Comparison of ENCODE assay signal across 27 mouse cellular contexts in the genomic region with DNA sequence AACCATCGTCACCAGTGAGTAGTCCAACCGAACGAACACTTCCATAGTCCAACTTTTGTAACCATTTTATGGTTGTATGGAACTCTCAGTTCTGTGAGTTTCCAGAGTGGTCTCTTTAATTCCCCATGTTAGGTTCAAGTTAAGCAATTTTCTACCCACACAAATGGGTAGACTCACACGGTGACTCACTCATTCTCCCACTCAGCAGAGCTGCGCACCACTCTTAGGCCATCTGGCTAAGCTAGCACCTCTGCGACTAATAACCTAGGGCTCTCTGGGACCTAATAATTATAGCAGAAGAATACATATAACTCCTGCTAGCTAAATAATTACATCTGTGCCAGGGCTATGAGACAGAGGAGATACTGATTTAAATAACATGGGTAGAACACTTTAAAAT. TPM values are rescaled to one million over a fixed set of nuclear protein-coding genes. Genes with fewer than 3 reads are reported as not detected.
DNase-seq lines count a peak whose midpoint lies in the region; ATAC-seq lines count a peak whose summit lies in the region.
"Had no signal": no experiment of that assay in that cellular context is flagged by ENCODE, and none has a peak within 500 bp of the region (broad histone marks: within the 10 kb centered on the region; RNA-seq: fewer than 3 reads in every experiment).

No protein-coding gene starts in this region.

- no peaks in the 10 kb centered on the region for H3K9me3 ChIP-seq in intestine, embryonic 15.5 days
- H3K9me3 ChIP-seq: embryonic facial prominence, embryonic 13.5 days; forebrain, embryonic 13.5 days; heart, embryonic 10.5 days; liver, embryonic 13.5 days; neural tube, embryonic 15.5 days had no signal

- H3K27me3 ChIP-seq in intestine, embryonic 15.5 days (replicated peaks) = no peaks in the 10 kb centered on the region
- H3K27me3 ChIP-seq: embryonic facial prominence, embryonic 13.5 days; forebrain, embryonic 13.5 days; liver, embryonic 13.5 days; neural tube, embryonic 15.5 days; Patski had no signal

- no peak overlapping the region for H3K4me2 ChIP-seq in intestine, embryonic 15.5 days (replicated peaks)
- H3K4me2 ChIP-seq: embryonic facial prominence, embryonic 13.5 days; forebrain, embryonic 13.5 days; hindbrain, embryonic 14.5 days; liver, embryonic 13.5 days; midbrain, embryonic 11.5 days; neural tube, embryonic 15.5 days had no signal

- no peak overlapping the region for H3K4me3 ChIP-seq in intestine, embryonic 15.5 days (replicated peaks)
- H3K4me3 ChIP-seq: embryonic facial prominence, embryonic 13.5 days; forebrain, embryonic 13.5 days; heart, embryonic 10.5 days; liver, embryonic 13.5 days; neural tube, embryonic 15.5 days had no signal

- 97% methylated on average over 6 of the region's 6 CpGs for WGBS in intestine, embryonic 15.5 days

- ATAC-seq in intestine, embryonic 15.5 days = no peak
- no peak for ATAC-seq in erythroblast, adult 5-6 weeks (replicated peaks; ENCODE audit: low FRiP score, poor library complexity, severe bottlenecking)
- ATAC-seq: forebrain, embryonic 13.5 days; inflammation-experienced regulatory T-cells, adult 6 months; Patski had no signal

- no peak overlapping the region for H3K27ac ChIP-seq in intestine, embryonic 15.5 days
- H3K27ac ChIP-seq: embryonic facial prominence, embryonic 13.5 days; forebrain, embryonic 13.5 days; heart, embryonic 10.5 days; hindbrain, embryonic 14.5 days; liver, embryonic 13.5 days; neural tube, embryonic 15.5 days had no signal

- no peaks in the 10 kb centered on the region for H3K4me1 ChIP-seq in intestine, embryonic 15.5 days (replicated peaks)
- H3K4me1 ChIP-seq: embryonic facial prominence, embryonic 13.5 days; forebrain, embryonic 13.5 days; heart, embryonic 10.5 days; liver, embryonic 13.5 days; neural tube, embryonic 15.5 days had no signal

- no peaks in the 10 kb centered on the region for H3K36me3 ChIP-seq in intestine, embryonic 15.5 days
- H3K36me3 ChIP-seq: embryonic facial prominence, embryonic 13.5 days; heart, embryonic 10.5 days; liver, embryonic 13.5 days; neural tube, embryonic 15.5 days had no signal

- H3K9ac ChIP-seq in intestine, embryonic 15.5 days = no peak overlapping the region
- H3K9ac ChIP-seq: embryonic facial prominence, embryonic 13.5 days; forebrain, embryonic 13.5 days; hindbrain, embryonic 14.5 days; liver, embryonic 13.5 days; neural tube, embryonic 15.5 days had no signal

- DNase-seq in layer of hippocampus, adult 11-12 months (ENCODE audit: low spot score) = peak; percentile 52
- no peak for DNase-seq in layer of hippocampus, postnatal 10 days (ENCODE audit: low spot score in 2 of 2)
- peak; percentile 45 to 46 for DNase-seq in right cerebral cortex, adult 2 months (ENCODE audit: low spot score in 2 of 2)
- no peak for DNase-seq in right cerebral cortex, postnatal 14 days
- peak; percentile 48 to 54 for DNase-seq in layer of hippocampus, postnatal 36 days
- DNase-seq: adrenal gland, adult 8-10 months; cerebellum, adult 2 months; cerebellum, postnatal 36 days; embryo, embryonic 11 days; heart, postnatal 4 days; kidney, adult 2 months; kidney, postnatal 14 days; liver, embryonic 13.5 days; lung, adult 2 months; lung, postnatal 14 days; thymus, adult 2 months; thymus, postnatal 4 days had no signal

RNA-seq across cellular contexts. Expression of gene Ifrd1, which starts 14.7 kb away (rescaled TPM):
- total RNA-seq in layer of hippocampus, postnatal 10 days (2021) = 100 to 1,000 TPM in 1 of 2 experiments, 10 to 100 TPM in 1; 97.4 to 104 TPM
- 10 to 100 TPM; 90.6 to 92.6 TPM for total RNA-seq in layer of hippocampus, postnatal 36 days (2021)
- polyA plus RNA-seq in intestine, embryonic 15.5 days (2015; fragmentation: Nextera tagmentation; extraction: Ambion mirVana) = 93.6 and 101 TPM in 2 replicates
- total RNA-seq in erythroblast, adult 5-6 weeks (2015; ENCODE audit: low replicate concordance) = 11.7 and 90.9 TPM in 2 replicates
- total RNA-seq in erythroblast, adult 5-6 weeks (2017; ENCODE audit: low replicate concordance) = 15.4 and 19.7 TPM in 2 replicates

Comparison
In these comparisons a context has a peak if more than half of its experiments do, and no peak if none do; other contexts are left out.
1. DNase-seq: peak in layer of hippocampus, adult 11-12 months (single experiment), right cerebral cortex, adult 2 months (2 of 2) and layer of hippocampus, postnatal 36 days (2 of 2); none in layer of hippocampus, postnatal 10 days (0 of 2) and right cerebral cortex, postnatal 14 days (single experiment).